Mouse (Mus musculus): Measurements from ENCODE around the gene Mrpl1. TPM values are rescaled to one million over a fixed set of nuclear protein-coding genes. Genes with fewer than 3 reads are reported as not detected.
A peak's percentile ranks its signal among the peaks of the same experiment; 100 is the strongest.

Mrpl1 gene
- total and polyA plus RNA-seq, 3 experiments, result 31.3 to 77.6 (median 44.2) TPM

- dilution Hi-C loops (cut with MboI; ENCODE audit: extremely low pct_ligation_motif_present, extremely low pct_unique_long_range_greater_than_20kb, low sequenced_read_pairs) (no loop called here), in situ Hi-C loops (cut with MboI; ENCODE audit: low pct_ligation_motif_present, low pct_unique_long_range_greater_than_20kb, low sequenced_read_pairs) (no loop called here)
- no peak overlapping the region for H3K9ac ChIP-seq (ENCODE audit: insufficient read depth, low read depth)
- no peaks in the 10 kb centered on the region for H3K79me2 ChIP-seq (replicated peaks; ENCODE audit: control insufficient read depth, extremely low read depth, insufficient read depth, poor library complexity, severe bottlenecking)
- no peak for DNase-seq (ENCODE audit: extremely low read depth)
- no peak overlapping the region for H3K4me2 ChIP-seq (ENCODE audit: insufficient read depth, low read depth, poor library complexity, severe bottlenecking)
- TF ChIP-seq RCOR1 (conservative IDR thresholded peaks at IDR 0.05; ENCODE audit: low read depth, low read length) (no peak), USF2 (conservative IDR thresholded peaks at IDR 0.05; ENCODE audit: low read depth, low read length) (no peak), MAZ (IDR thresholded peaks at IDR 0.05; ENCODE audit: low read depth, low read length) (no peak), BHLHE40 (IDR thresholded peaks at IDR 0.05; ENCODE audit: low read depth, low read length) (no peak), NRF1 (IDR thresholded peaks at IDR 0.05; ENCODE audit: low read depth, low read length) (no peak), POLR2A (IDR thresholded peaks at IDR 0.05; ENCODE audit: low read depth, low read length) (no peak), MAX (IDR thresholded peaks at IDR 0.05; ENCODE audit: low read length) (no peak), PAX5 (IDR thresholded peaks at IDR 0.05; ENCODE audit: low read length) (no peak), RAD21 (IDR thresholded peaks at IDR 0.05; ENCODE audit: low read depth, low read length) (no peak), MAFK (IDR thresholded peaks at IDR 0.05; ENCODE audit: insufficient replicate concordance, low read length) (no peak), EP300 (IDR thresholded peaks at IDR 0.05; ENCODE audit: low read length) (no peak), CTCF (conservative IDR thresholded peaks at IDR 0.05 in 1 of 2, IDR thresholded peaks at IDR 0.05 in 1 of 2; ENCODE audit: low read depth in 2 of 2, low read length in 2 of 2) (no peak), SIN3A (IDR thresholded peaks at IDR 0.05; ENCODE audit: low read length) (no peak), IRF4 (IDR thresholded peaks at IDR 0.05; ENCODE audit: low read depth, low read length) (no peak), POLR2AphosphoS2 (IDR thresholded peaks at IDR 0.05; ENCODE audit: low read depth, low read length) (no peak), ZC3H11A (IDR thresholded peaks at IDR 0.05; ENCODE audit: low read depth, low read length) (no peak), HCFC1 (IDR thresholded peaks at IDR 0.05; ENCODE audit: low read depth, low read length) (no peak), TBP (conservative IDR thresholded peaks at IDR 0.05; ENCODE audit: low read depth, low read length) (no peak)
- H3K27me3 ChIP-seq (replicated peaks), result no peaks in the 10 kb centered on the region
- H3K36me3 ChIP-seq (replicated peaks in 1 of 2; ENCODE audit: control insufficient read depth in 1 of 2, insufficient read depth in 1 of 2, low read length in 1 of 2), result no peaks in the 10 kb centered on the region
- no peaks in the 10 kb centered on the region for H3K9me3 ChIP-seq (replicated peaks; ENCODE audit: low read length)
- no peak overlapping the region for H3K27ac ChIP-seq (ENCODE audit: insufficient read depth, low read depth)
- H3K4me3 ChIP-seq (replicated peaks in 1 of 3; ENCODE audit: low read depth in 2 of 3, low read length in 2 of 3, poor library complexity in 1 of 3), result no peak overlapping the region
- peaks cover 14 to 27% of the 10 kb centered on the region in 2 experiments for H3K4me1 ChIP-seq (ENCODE audit: control insufficient read depth in 1 of 2, insufficient read depth in 2 of 2)
These were observed 33.2 kb upstream of the Mrpl1 start for GRCm38 (mm10) chr5:96176121-96176520.

- Histone ChIP-seq H3K9me3 (replicated peaks; ENCODE audit: low read length) (no peaks in the 10 kb centered on the region), H3K9ac (ENCODE audit: insufficient read depth, low read depth) (no peak overlapping the region), H3K4me2 (ENCODE audit: insufficient read depth, low read depth, poor library complexity, severe bottlenecking) (no peak overlapping the region), H3K27me3 (replicated peaks) (no peaks in the 10 kb centered on the region), H3K27ac (ENCODE audit: insufficient read depth, low read depth) (no peak overlapping the region), H3K4me3 (replicated peaks in 1 of 3; ENCODE audit: low read depth in 2 of 3, low read length in 2 of 3, poor library complexity in 1 of 3) (no peak overlapping the region), H3K36me3 (replicated peaks in 1 of 2; ENCODE audit: control insufficient read depth in 1 of 2, insufficient read depth in 1 of 2, low read length in 1 of 2) (no peaks in the 10 kb centered on the region), H3K4me1 (ENCODE audit: control insufficient read depth in 1 of 2, insufficient read depth in 2 of 2) (peaks cover 12 to 20% of the 10 kb centered on the region in 2 experiments), H3K79me2 (replicated peaks; ENCODE audit: control insufficient read depth, extremely low read depth, insufficient read depth, poor library complexity, severe bottlenecking) (no peaks in the 10 kb centered on the region)
- DNase-seq (ENCODE audit: extremely low read depth), result no peak
- in situ Hi-C loops (cut with MboI; ENCODE audit: low pct_ligation_motif_present, low pct_unique_long_range_greater_than_20kb, low sequenced_read_pairs) (no loop called here), dilution Hi-C loops (cut with MboI; ENCODE audit: extremely low pct_ligation_motif_present, extremely low pct_unique_long_range_greater_than_20kb, low sequenced_read_pairs) (no loop called here)
- no peak for TF ChIP-seq ETS1 (conservative IDR thresholded peaks at IDR 0.05; ENCODE audit: low read depth, low read length)
- no peak for TF ChIP-seq KAT2A (IDR thresholded peaks at IDR 0.05; ENCODE audit: insufficient replicate concordance, low read length)
- peak; percentile 66 for TF ChIP-seq MYC (IDR thresholded peaks at IDR 0.05; ENCODE audit: low read depth, low read length)
- TF ChIP-seq MAX (IDR thresholded peaks at IDR 0.05; ENCODE audit: low read length), result peak; percentile 86
- peak; percentile 58 for TF ChIP-seq BHLHE40 (IDR thresholded peaks at IDR 0.05; ENCODE audit: low read depth, low read length)
These were observed 32.4 kb upstream of the Mrpl1 start for GRCm38 (mm10) chr5:96176879-96177358.
